Mouse (Mus musculus): ENCODE data around the gene Col11a2.

DNA sequence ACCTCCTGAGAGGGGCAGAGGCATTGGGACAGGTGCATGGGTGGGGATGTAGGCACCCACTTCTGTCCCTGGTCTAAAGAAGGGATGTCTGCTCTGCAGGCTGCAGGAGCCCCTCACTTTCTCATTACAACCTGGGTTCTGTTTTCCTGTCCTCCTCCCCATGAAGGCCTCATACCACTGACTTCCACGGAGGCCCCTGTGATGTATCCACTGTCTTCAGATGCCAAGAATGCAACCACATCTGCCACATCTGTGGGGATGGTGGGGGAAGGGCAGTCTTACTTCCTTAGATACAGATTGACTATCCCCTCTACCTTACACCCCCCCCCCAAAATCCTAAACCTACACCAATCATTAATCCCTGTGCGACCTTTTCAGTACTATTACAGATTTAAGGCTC is 13.0 kb upstream of the Col11a2 start:
- no peak for TF ChIP-seq POLR2A (IDR thresholded peaks at IDR 0.05; ENCODE audit: borderline replicate concordance, control insufficient read depth, low read depth, low read length)
- no peak for TF ChIP-seq CTCF (IDR thresholded peaks at IDR 0.05; ENCODE audit: control insufficient read depth, insufficient read depth, low read length)

All from bone marrow, adult 2 months (tissue).